Mouse (Mus musculus): ENCODE data around the gene Fastkd5. TPM values are rescaled to one million over a fixed set of nuclear protein-coding genes. Genes with fewer than 3 reads are reported as not detected.

Fastkd5 gene
- polyA plus RNA-seq, 1 experiment from 2014 or later = 21.8 TPM

- H3K4me3 ChIP-seq (ENCODE audit: low read depth, low read length) = no peak overlapping the region
- no peak overlapping the region for H3K27ac ChIP-seq (ENCODE audit: low read depth, low read length)
- peaks cover 44% of the 10 kb centered on the region for H3K27me3 ChIP-seq (ENCODE audit: control insufficient read depth, insufficient read depth, low read length)
- DNase-seq (ENCODE audit: low spot score) (no peak), ATAC-seq (ENCODE audit: insufficient read depth, low FRiP score, low TSS enrichment) (no peak)
- H3K4me2 ChIP-seq (ENCODE audit: low read depth) = no peak overlapping the region
- H3K9ac ChIP-seq (ENCODE audit: low read length) = no peak overlapping the region
- 71% methylated on average over 6 of the region's 6 CpGs for WGBS
- no peaks in the 10 kb centered on the region for H3K36me3 ChIP-seq (ENCODE audit: control insufficient read depth, insufficient read depth, low read length)
- peaks cover 17% of the 10 kb centered on the region for H3K4me1 ChIP-seq (ENCODE audit: control insufficient read depth, insufficient read depth, low read length)
- H3K9me3 ChIP-seq (ENCODE audit: control insufficient read depth, low read length) = no peaks in the 10 kb centered on the region
Observed at GRCm38 (mm10) chr2:130639276-130639675, 9.4 kb upstream of the Fastkd5 start.

- no peak for DNase-seq (ENCODE audit: low spot score)
Observed at GRCm38 (mm10) chr2:130638101-130638611, 8.3 kb upstream of the Fastkd5 start.

GRCm38 (mm10) chr2:130635847-130636246, 6.0 kb upstream of the Fastkd5 start:
- Histone ChIP-seq H3K4me1 (ENCODE audit: control insufficient read depth, insufficient read depth, low read length) (peaks cover 15% of the 10 kb centered on the region), H3K27me3 (ENCODE audit: control insufficient read depth, insufficient read depth, low read length) (peaks cover 49% of the 10 kb centered on the region), H3K27ac (ENCODE audit: low read depth, low read length) (no peak overlapping the region)

More at GRCm38 (mm10) chr2:130638101-130638611, 8.3 kb upstream of the Fastkd5 start:
- no peak overlapping the region for H3K9ac ChIP-seq (ENCODE audit: low read length)
- no peak overlapping the region for H3K27ac ChIP-seq (ENCODE audit: low read depth, low read length)
- no peak for ATAC-seq (ENCODE audit: insufficient read depth, low FRiP score, low TSS enrichment)
- no peaks in the 10 kb centered on the region for H3K9me3 ChIP-seq (ENCODE audit: control insufficient read depth, low read length)
- H3K27me3 ChIP-seq (ENCODE audit: control insufficient read depth, insufficient read depth, low read length) = peaks cover 49% of the 10 kb centered on the region
- H3K4me2 ChIP-seq (ENCODE audit: low read depth) = no peak overlapping the region
- H3K4me1 ChIP-seq (ENCODE audit: control insufficient read depth, insufficient read depth, low read length) = peaks cover 20% of the 10 kb centered on the region
- 28% methylated on average over 16 of the region's 16 CpGs for WGBS
- H3K4me3 ChIP-seq (ENCODE audit: low read depth, low read length) = no peak overlapping the region
- H3K36me3 ChIP-seq (ENCODE audit: control insufficient read depth, insufficient read depth, low read length) = no peaks in the 10 kb centered on the region

GRCm38 (mm10) chr2:130634739-130635411, 5.0 kb upstream of the Fastkd5 start:
- WGBS = under 1% methylated on average over 38 of the region's 38 CpGs
- H3K4me2 ChIP-seq (ENCODE audit: low read depth) = peak overlapping the region; percentile 50
- ATAC-seq (ENCODE audit: insufficient read depth, low FRiP score, low TSS enrichment) = no peak; the same call in 1 of the 2 replicates
- H3K27me3 ChIP-seq (ENCODE audit: control insufficient read depth, insufficient read depth, low read length) = peaks cover 49% of the 10 kb centered on the region
- peak; percentile 52 for DNase-seq (ENCODE audit: low spot score)
- peaks cover 15% of the 10 kb centered on the region for H3K4me1 ChIP-seq (ENCODE audit: control insufficient read depth, insufficient read depth, low read length)
- H3K9me3 ChIP-seq (ENCODE audit: control insufficient read depth, low read length) = no peaks in the 10 kb centered on the region
- H3K9ac ChIP-seq (ENCODE audit: low read length) = peak overlapping the region; percentile 47
- H3K27ac ChIP-seq (ENCODE audit: low read depth, low read length) = no peak overlapping the region
- peak overlapping the region; percentile 20 for H3K4me3 ChIP-seq (ENCODE audit: low read depth, low read length)
- H3K36me3 ChIP-seq (ENCODE audit: control insufficient read depth, insufficient read depth, low read length) = no peaks in the 10 kb centered on the region

More at GRCm38 (mm10) chr2:130635847-130636246, 6.0 kb upstream of the Fastkd5 start:
- no peaks in the 10 kb centered on the region for H3K36me3 ChIP-seq (ENCODE audit: control insufficient read depth, insufficient read depth, low read length)
- no peak overlapping the region for H3K9ac ChIP-seq (ENCODE audit: low read length)
- ATAC-seq (ENCODE audit: insufficient read depth, low FRiP score, low TSS enrichment) (no peak), DNase-seq (ENCODE audit: low spot score) (no peak)
- H3K9me3 ChIP-seq (ENCODE audit: control insufficient read depth, low read length) = no peaks in the 10 kb centered on the region
- H3K4me3 ChIP-seq (ENCODE audit: low read depth, low read length) = no peak overlapping the region
- WGBS = 5% methylated on average over 21 of the region's 21 CpGs
- no peak overlapping the region for H3K4me2 ChIP-seq (ENCODE audit: low read depth)

GRCm38 (mm10) chr2:130634006-130634738, 4.3 kb upstream of the Fastkd5 start:
- peak overlapping the region; percentile 20; the same call in 1 of the 2 replicates for H3K4me3 ChIP-seq (ENCODE audit: low read depth, low read length)
- peaks cover 49% of the 10 kb centered on the region for H3K27me3 ChIP-seq (ENCODE audit: control insufficient read depth, insufficient read depth, low read length)
- DNase-seq (ENCODE audit: low spot score) (peak; percentile 47), ATAC-seq (ENCODE audit: insufficient read depth, low FRiP score, low TSS enrichment) (peak; percentile 17; the same call in 1 of the 2 replicates)
- no peak overlapping the region for H3K27ac ChIP-seq (ENCODE audit: low read depth, low read length)
- peak overlapping the region; percentile 50 for H3K4me2 ChIP-seq (ENCODE audit: low read depth)
- no peaks in the 10 kb centered on the region for H3K36me3 ChIP-seq (ENCODE audit: control insufficient read depth, insufficient read depth, low read length)
- H3K9ac ChIP-seq (ENCODE audit: low read length) = no peak overlapping the region; the same call in 1 of the 2 replicates
- 13% methylated on average over 13 of the region's 14 CpGs for WGBS
- no peaks in the 10 kb centered on the region for H3K9me3 ChIP-seq (ENCODE audit: control insufficient read depth, low read length)
- H3K4me1 ChIP-seq (ENCODE audit: control insufficient read depth, insufficient read depth, low read length) = peaks cover 15% of the 10 kb centered on the region

- 55% methylated on average over 5 of the region's 5 CpGs for WGBS
- H3K27me3 ChIP-seq (ENCODE audit: control insufficient read depth, insufficient read depth, low read length) = peaks cover 42% of the 10 kb centered on the region
- no peaks in the 10 kb centered on the region for H3K36me3 ChIP-seq (ENCODE audit: control insufficient read depth, insufficient read depth, low read length)
- no peak for ATAC-seq (ENCODE audit: insufficient read depth, low FRiP score, low TSS enrichment)
- peaks cover 19% of the 10 kb centered on the region for H3K4me1 ChIP-seq (ENCODE audit: control insufficient read depth, insufficient read depth, low read length)
- no peak for DNase-seq (ENCODE audit: low spot score)
- no peak overlapping the region for H3K9ac ChIP-seq (ENCODE audit: low read length)
- no peak overlapping the region for H3K27ac ChIP-seq (ENCODE audit: low read depth, low read length)
- no peak overlapping the region for H3K4me2 ChIP-seq (ENCODE audit: low read depth)
- no peak overlapping the region for H3K4me3 ChIP-seq (ENCODE audit: low read depth, low read length)
- no peaks in the 10 kb centered on the region for H3K9me3 ChIP-seq (ENCODE audit: control insufficient read depth, low read length)
Observed at GRCm38 (mm10) chr2:130632887-130633675, 3.3 kb upstream of the Fastkd5 start.

GRCm38 (mm10) chr2:130632416-130632815, 2.6 kb upstream of the Fastkd5 start:
- ATAC-seq (ENCODE audit: insufficient read depth, low FRiP score, low TSS enrichment) (no peak), DNase-seq (ENCODE audit: low spot score) (no peak)
- Histone ChIP-seq H3K4me1 (ENCODE audit: control insufficient read depth, insufficient read depth, low read length) (peaks cover 19% of the 10 kb centered on the region), H3K27me3 (ENCODE audit: control insufficient read depth, insufficient read depth, low read length) (peaks cover 35% of the 10 kb centered on the region), H3K4me2 (ENCODE audit: low read depth) (no peak overlapping the region), H3K9ac (ENCODE audit: low read length) (no peak overlapping the region), H3K27ac (ENCODE audit: low read depth, low read length) (no peak overlapping the region), H3K4me3 (ENCODE audit: low read depth, low read length) (no peak overlapping the region), H3K9me3 (ENCODE audit: control insufficient read depth, low read length) (no peaks in the 10 kb centered on the region), H3K36me3 (ENCODE audit: control insufficient read depth, insufficient read depth, low read length) (no peaks in the 10 kb centered on the region)
- 82% methylated on average over 1 of the region's 1 CpGs for WGBS

- ATAC-seq (ENCODE audit: insufficient read depth, low FRiP score, low TSS enrichment) (peak; percentile 45), DNase-seq (ENCODE audit: low spot score) (no peak)
- Histone ChIP-seq H3K4me2 (ENCODE audit: low read depth) (peak overlapping the region; percentile 76), H3K9me3 (ENCODE audit: control insufficient read depth, low read length) (no peaks in the 10 kb centered on the region), H3K9ac (ENCODE audit: low read length) (peak overlapping the region; percentile 92), H3K27ac (ENCODE audit: low read depth, low read length) (no peak overlapping the region), H3K36me3 (ENCODE audit: control insufficient read depth, insufficient read depth, low read length) (0 out of 2 replicates have a peak, but pooled peaks cover 2% of the 10 kb centered on the region), H3K4me1 (ENCODE audit: control insufficient read depth, insufficient read depth, low read length) (peaks cover 7% of the 10 kb centered on the region; the same call in 1 of the 2 replicates), H3K4me3 (ENCODE audit: low read depth, low read length) (peak overlapping the region; percentile 96), H3K27me3 (ENCODE audit: control insufficient read depth, insufficient read depth, low read length) (peaks cover 5% of the 10 kb centered on the region; the same call in 1 of the 2 replicates)
- 3% methylated on average over 37 of the region's 37 CpGs for WGBS
Observed at GRCm38 (mm10) chr2:130629080-130629838, 568 bp downstream of the Fastkd5 start.

Data from neural tube, embryonic 11.5 days (tissue).